Mouse (Mus musculus) embryonic facial prominence, embryonic 13.5 days (tissue): ENCODE results near the gene Sbk2. TPM values are rescaled to one million over a fixed set of nuclear protein-coding genes. Genes with fewer than 3 reads are reported as not detected.

Experiments
- ATAC-seq: fragments of 200-750 bp; cut with Nextera tagmentation; 2 replicates; pipeline ENCODE4 v1.8.0; 2017; ENCODE audit warnings: low read depth; ENCODE audit not compliant: insufficient number of reproducible peaks, insufficient read depth, low FRiP score, low TSS enrichment
- H3K27ac ChIP-seq: fragments of 300-500 bp; sonication (generic); 2 replicates; pipeline ENCODE4 v1.5.1; 2015; ENCODE audit warnings: moderate library complexity, mild to moderate bottlenecking, inconsistent platforms
- H3K27me3 ChIP-seq: fragments of 300-500 bp; sonication (generic); 2 replicates; pipeline ENCODE4 v1.6.1; 2015; ENCODE audit warnings: mild to moderate bottlenecking, inconsistent platforms
- H3K36me3 ChIP-seq: fragments of 300-500 bp; sonication (generic); 2 replicates; pipeline ENCODE4 v1.6.1; 2015; ENCODE audit warnings: mild to moderate bottlenecking, inconsistent platforms
- H3K4me1 ChIP-seq: fragments of 300-500 bp; sonication (generic); 2 replicates; pipeline ENCODE4 v1.6.1; 2015; ENCODE audit warnings: inconsistent platforms
- H3K4me2 ChIP-seq: fragments of 300-500 bp; sonication (generic); 2 replicates; pipeline ENCODE4 v1.6.1; 2015; ENCODE audit warnings: moderate library complexity, mild to moderate bottlenecking, inconsistent platforms
- H3K4me3 ChIP-seq: fragments of 300-500 bp; sonication (generic); 2 replicates; pipeline ENCODE4 v1.5.1; 2015; ENCODE audit warnings: mild to moderate bottlenecking, inconsistent platforms
- H3K9ac ChIP-seq: fragments of 300-500 bp; sonication (generic); 2 replicates; pipeline ENCODE4 v1.6.1; 2015; ENCODE audit warnings: mild to moderate bottlenecking, inconsistent platforms
- H3K9me3 ChIP-seq: fragments of 300-500 bp; sonication (generic); 2 replicates; pipeline ENCODE4 v1.6.1; 2016; ENCODE audit warnings: inconsistent platforms
- WGBS: fragments of 180-500 bp; shearing (Covaris S2); methylation state at CpG from one replicate; pipeline ENCODE4 v1.1.7; 2015; ENCODE audit warnings: mixed read lengths; 5-methylcytosine and 5-hydroxymethylcytosine counted together
- polyA plus RNA-seq: library from polyadenylated mRNA; unstranded; fragments of >200 nt; fragmentation: Nextera tagmentation; extraction: Ambion mirVana; gene quantifications from 2 replicates; pipeline ENCODE4 v1.2.1, GENCODE M21; 2015

The Sbk2 gene
- polyA plus RNA-seq, 1 experiment from 2014 or later, result not detected

GRCm38 (mm10) chr7:4948386-4948785 is 15.8 kb downstream of the Sbk2 start:
- Histone ChIP-seq H3K4me1 (no peaks in the 10 kb centered on the region), H3K27ac (no peak overlapping the region), H3K9ac (no peak overlapping the region), H3K4me2 (no peak overlapping the region), H3K9me3 (no peaks in the 10 kb centered on the region), H3K4me3 (no peak overlapping the region), H3K36me3 (no peaks in the 10 kb centered on the region), H3K27me3 (no peaks in the 10 kb centered on the region)
- ATAC-seq, result no peak
- WGBS, result 77% methylated on average over 6 of the region's 6 CpGs

DNA sequence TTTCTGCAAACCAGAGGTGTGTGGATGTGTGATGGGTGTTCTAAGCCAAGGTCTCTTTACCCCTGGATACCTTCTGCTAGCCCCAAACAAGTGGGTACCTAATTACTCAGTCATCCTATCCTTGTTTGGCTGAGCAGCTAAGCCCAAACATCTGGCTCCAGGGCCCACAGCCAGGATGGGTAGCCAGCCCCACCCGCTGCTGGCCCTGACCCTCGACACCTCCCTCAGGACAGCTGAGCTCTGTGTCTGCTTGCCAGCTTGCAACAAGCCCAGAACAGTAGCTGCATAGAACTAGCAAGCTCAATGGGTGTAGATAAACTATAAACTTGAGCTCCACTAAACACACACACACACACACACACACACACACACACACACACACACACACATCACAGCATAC is 16.4 kb downstream of the Sbk2 start:
- no peaks in the 10 kb centered on the region for H3K4me1 ChIP-seq
- no peak for ATAC-seq
- WGBS, result 33% methylated on average over 2 of the region's 2 CpGs

DNA sequence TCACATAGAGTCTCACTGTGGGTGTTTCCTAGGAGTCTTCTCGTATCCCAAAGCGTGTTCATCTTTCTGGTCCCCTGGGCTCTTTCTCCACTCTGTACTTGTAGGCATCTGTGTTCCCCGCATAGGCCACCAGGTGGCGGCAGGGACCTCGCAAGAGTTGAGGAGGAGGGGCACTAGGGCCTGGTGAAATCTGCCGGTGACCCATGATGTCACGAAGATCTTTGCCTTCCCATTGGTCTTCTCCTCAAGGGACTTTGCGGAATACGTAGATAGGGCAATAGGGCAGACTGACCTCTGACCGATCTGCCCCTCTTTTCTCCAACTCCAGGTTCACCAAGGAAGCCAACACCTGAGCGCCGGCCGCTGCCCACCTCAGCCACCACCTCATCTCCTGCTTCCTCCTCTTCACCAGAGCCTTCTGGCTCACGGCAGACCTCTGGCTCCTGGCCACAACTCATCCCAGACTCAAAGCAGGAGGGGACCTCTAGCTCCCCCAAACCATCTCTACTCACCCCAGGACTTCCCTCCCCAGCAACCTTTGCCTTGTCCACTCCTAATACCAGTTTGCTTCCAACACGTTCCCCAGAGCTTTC is 20.9 kb downstream of the Sbk2 start:
- Histone ChIP-seq H3K4me2 (peak overlapping the region; percentile 53), H3K36me3 (no peaks in the 10 kb centered on the region), H3K9ac (no peak overlapping the region), H3K27ac (no peak overlapping the region), H3K4me3 (peak overlapping the region; percentile 30), H3K27me3 (no peaks in the 10 kb centered on the region), H3K4me1 (no peaks in the 10 kb centered on the region), H3K9me3 (no peaks in the 10 kb centered on the region)
- WGBS, result 18% methylated on average over 15 of the region's 15 CpGs
- peak; percentile 59; the same call in 1 of the 2 replicates for ATAC-seq

More for the DNA sequence above, 16.4 kb downstream of the Sbk2 start:
- Histone ChIP-seq H3K27me3 (no peaks in the 10 kb centered on the region), H3K27ac (no peak overlapping the region), H3K4me2 (no peak overlapping the region), H3K4me3 (no peak overlapping the region), H3K9me3 (no peaks in the 10 kb centered on the region), H3K36me3 (no peaks in the 10 kb centered on the region), H3K9ac (no peak overlapping the region)

DNA sequence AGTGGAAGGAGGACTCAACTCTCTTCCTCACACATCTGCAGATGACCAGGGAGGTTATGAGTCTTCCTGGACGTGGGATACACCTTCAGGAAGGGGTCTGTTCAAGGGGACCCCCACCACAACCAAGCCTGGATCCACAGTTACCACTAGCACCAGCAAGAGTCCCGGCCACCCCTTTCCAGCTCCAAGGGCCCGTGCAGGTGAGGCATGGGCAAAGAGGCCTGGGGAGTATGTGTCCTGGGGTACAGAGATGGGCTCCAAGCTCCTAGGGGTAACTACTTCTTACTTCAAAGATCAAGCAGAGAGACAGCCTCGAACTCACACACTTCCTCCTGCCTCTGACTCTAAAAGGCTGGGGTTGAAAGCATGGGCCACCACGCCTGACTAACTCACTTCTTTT is 21.5 kb downstream of the Sbk2 start:
- Histone ChIP-seq H3K36me3 (no peaks in the 10 kb centered on the region), H3K9me3 (no peaks in the 10 kb centered on the region), H3K4me2 (no peak overlapping the region), H3K4me3 (no peak overlapping the region), H3K9ac (no peak overlapping the region), H3K27ac (no peak overlapping the region), H3K27me3 (no peaks in the 10 kb centered on the region), H3K4me1 (no peaks in the 10 kb centered on the region)
- 58% methylated on average over 5 of the region's 5 CpGs for whole genome bisulfite sequencing
- no peak for ATAC-seq

DNA sequence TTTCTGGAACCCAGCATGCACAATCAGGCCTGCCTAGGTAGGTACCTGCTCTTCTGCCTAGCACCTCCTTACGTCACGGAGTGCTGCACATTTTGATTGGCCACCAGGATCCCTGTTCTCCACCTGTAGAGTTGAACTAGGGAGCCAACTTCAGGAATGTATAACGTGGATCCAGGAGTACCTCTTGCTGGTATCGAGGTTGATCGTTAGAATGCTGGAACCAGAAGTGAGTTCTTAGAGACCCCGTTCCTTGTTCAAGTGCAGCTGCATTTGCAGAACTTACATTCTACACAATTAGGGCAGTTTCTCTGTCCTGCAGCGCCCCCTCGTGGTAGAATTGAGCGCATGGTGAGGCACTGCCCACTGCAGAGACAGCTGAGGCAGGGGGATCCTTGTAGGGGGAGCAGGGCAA is 24.1 kb downstream of the Sbk2 start:
- no peak overlapping the region for H3K9ac ChIP-seq
- no peak overlapping the region for H3K27ac ChIP-seq
- ATAC-seq, result no peak
- WGBS, result 17% methylated on average over 9 of the region's 9 CpGs
- H3K36me3 ChIP-seq, result no peaks in the 10 kb centered on the region
- H3K27me3 ChIP-seq, result no peaks in the 10 kb centered on the region
- no peak overlapping the region for H3K4me3 ChIP-seq
- no peak overlapping the region for H3K4me2 ChIP-seq
- no peaks in the 10 kb centered on the region for H3K9me3 ChIP-seq
- no peaks in the 10 kb centered on the region for H3K4me1 ChIP-seq

DNA sequence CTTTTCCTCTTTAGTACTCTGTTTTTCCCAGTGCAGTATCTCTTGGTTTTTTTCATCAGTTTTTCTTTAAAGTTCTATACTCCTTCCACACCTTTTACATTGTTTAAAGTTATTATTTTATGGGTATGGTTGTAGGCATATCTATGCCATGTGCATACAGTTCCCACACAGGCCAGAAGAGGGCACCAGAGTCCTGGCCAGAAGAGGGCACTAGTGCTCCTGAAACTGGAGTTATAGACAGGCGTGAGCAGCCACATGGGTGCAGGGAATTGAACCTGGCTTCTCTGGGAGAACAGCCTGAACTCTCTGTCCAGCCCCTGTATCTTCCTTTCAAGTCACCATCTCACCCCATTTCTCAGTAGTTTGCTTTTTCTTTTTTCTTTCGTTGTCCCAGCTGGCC is 25.8 kb downstream of the Sbk2 start:
- 38% methylated on average over 2 of the region's 2 CpGs for WGBS
- Histone ChIP-seq H3K4me1 (no peaks in the 10 kb centered on the region), H3K4me3 (no peak overlapping the region), H3K36me3 (no peaks in the 10 kb centered on the region), H3K4me2 (no peak overlapping the region), H3K9me3 (no peaks in the 10 kb centered on the region), H3K27ac (no peak overlapping the region), H3K9ac (no peak overlapping the region), H3K27me3 (no peaks in the 10 kb centered on the region)
- ATAC-seq, result no peak

DNA sequence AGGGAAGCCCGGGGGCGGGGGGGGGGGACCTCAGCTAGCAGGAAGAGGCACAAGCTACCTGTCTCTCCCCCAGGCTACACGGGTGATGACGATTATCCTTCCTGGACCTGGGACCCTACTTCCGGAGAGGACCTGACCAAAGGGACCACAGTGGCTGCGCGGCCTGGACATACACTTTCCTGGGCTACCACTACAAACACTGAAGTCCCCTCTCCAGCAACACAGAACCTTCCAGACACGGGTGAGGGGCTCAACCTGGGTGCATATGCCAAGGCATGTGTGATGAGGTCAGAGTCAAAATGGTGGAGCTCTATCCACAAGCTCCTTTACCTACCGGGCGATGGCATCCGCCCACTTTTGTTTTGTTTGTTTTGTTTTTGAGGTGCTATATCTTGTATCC is 26.8 kb downstream of the Sbk2 start:
- 73% methylated on average over 11 of the region's 11 CpGs for WGBS
- no peak overlapping the region for H3K4me3 ChIP-seq
- no peak overlapping the region for H3K27ac ChIP-seq
- no peaks in the 10 kb centered on the region for H3K4me1 ChIP-seq
- no peak overlapping the region for H3K9ac ChIP-seq
- no peaks in the 10 kb centered on the region for H3K36me3 ChIP-seq
- no peaks in the 10 kb centered on the region for H3K9me3 ChIP-seq
- no peak overlapping the region for H3K4me2 ChIP-seq
- H3K27me3 ChIP-seq, result no peaks in the 10 kb centered on the region
- ATAC-seq, result no peak

GRCm38 (mm10) chr7:4936832-4937231 is 27.4 kb downstream of the Sbk2 start:
- H3K27me3 ChIP-seq, result no peaks in the 10 kb centered on the region
- no peaks in the 10 kb centered on the region for H3K9me3 ChIP-seq
- no peak overlapping the region for H3K4me3 ChIP-seq
- H3K4me2 ChIP-seq, result no peak overlapping the region
- no peaks in the 10 kb centered on the region for H3K4me1 ChIP-seq
- ATAC-seq, result no peak
- WGBS, result 77% methylated on average over 10 of the region's 10 CpGs
- no peaks in the 10 kb centered on the region for H3K36me3 ChIP-seq
- H3K27ac ChIP-seq, result no peak overlapping the region
- H3K9ac ChIP-seq, result no peak overlapping the region

DNA sequence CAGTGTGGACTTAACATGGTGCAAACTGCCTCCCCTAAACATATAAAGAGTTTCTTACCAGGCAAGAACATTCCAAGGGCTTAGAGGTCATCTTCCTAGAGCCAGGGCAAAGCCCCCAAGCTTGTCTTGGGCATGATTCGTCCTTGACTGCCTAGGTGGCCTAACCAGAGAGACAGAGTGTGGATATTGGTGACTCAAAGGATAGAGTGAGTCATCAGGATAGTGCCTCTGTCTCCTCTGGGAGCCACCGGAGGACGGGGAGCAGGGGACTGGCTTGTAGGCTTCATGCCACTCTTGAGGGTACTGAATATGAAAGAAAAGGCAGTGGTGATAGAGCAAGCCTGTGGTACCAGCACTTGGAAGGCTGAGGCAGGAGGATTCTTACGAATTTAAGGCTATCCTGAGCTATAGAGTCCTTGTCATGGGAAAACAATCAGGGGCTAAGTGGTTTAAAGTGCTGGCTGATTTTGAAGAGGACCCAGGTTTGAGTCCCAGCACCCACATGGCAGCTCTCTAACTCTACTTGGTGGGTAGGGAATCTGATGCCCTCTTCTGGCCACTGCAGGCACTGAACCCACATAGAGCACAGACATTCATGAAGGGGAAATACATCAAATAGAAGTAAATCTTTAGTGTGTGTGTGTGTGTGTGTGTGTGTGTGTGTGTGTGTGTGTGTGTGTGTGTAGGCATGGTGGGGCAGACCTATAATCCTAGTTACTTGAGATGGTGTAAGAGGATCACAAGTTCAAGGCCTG is 29.9 kb downstream of the Sbk2 start:
- Histone ChIP-seq H3K4me3 (no peak overlapping the region), H3K9me3 (no peaks in the 10 kb centered on the region), H3K27me3 (no peaks in the 10 kb centered on the region), H3K4me2 (no peak overlapping the region), H3K4me1 (no peaks in the 10 kb centered on the region), H3K27ac (no peak overlapping the region), H3K36me3 (no peaks in the 10 kb centered on the region), H3K9ac (no peak overlapping the region)
- ATAC-seq, result no peak
- WGBS, result 80% methylated on average over 4 of the region's 4 CpGs

DNA sequence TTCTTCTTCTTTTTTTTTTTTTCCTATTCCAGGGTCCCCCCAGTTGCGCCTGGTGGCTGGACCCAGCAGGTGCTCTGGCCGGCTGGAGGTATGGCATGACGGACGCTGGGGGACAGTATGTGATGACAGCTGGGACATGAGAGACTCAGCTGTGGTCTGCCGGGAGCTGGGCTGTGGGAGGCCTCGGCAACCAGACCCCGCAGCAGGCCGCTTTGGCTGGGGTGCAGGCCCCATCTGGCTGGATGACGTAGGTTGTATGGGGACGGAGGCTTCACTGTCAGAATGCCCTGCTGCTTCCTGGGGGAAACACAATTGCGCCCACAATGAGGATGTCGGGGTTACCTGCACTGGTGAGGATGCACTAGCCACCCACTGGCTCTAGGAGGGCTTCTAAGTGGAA is 31.1 kb downstream of the Sbk2 start:
- whole genome bisulfite sequencing, result 78% methylated on average over 12 of the region's 12 CpGs
- Histone ChIP-seq H3K36me3 (no peaks in the 10 kb centered on the region), H3K4me1 (no peaks in the 10 kb centered on the region), H3K9me3 (no peaks in the 10 kb centered on the region), H3K4me2 (no peak overlapping the region), H3K27ac (no peak overlapping the region), H3K9ac (no peak overlapping the region; the same call in 1 of the 2 replicates), H3K27me3 (no peaks in the 10 kb centered on the region), H3K4me3 (no peak overlapping the region)
- ATAC-seq, result no peak

GRCm38 (mm10) chr7:4928323-4928722 is 35.9 kb downstream of the Sbk2 start:
- H3K9me3 ChIP-seq, result no peaks in the 10 kb centered on the region
- no peak overlapping the region for H3K27ac ChIP-seq
- no peak overlapping the region for H3K9ac ChIP-seq
- WGBS, result 86% methylated on average over 17 of the region's 17 CpGs
- H3K27me3 ChIP-seq, result no peaks in the 10 kb centered on the region
- H3K36me3 ChIP-seq, result no peaks in the 10 kb centered on the region
- no peak overlapping the region for H3K4me3 ChIP-seq
- ATAC-seq, result no peak
- no peak overlapping the region for H3K4me2 ChIP-seq
- H3K4me1 ChIP-seq, result peaks cover 33% of the 10 kb centered on the region

DNA sequence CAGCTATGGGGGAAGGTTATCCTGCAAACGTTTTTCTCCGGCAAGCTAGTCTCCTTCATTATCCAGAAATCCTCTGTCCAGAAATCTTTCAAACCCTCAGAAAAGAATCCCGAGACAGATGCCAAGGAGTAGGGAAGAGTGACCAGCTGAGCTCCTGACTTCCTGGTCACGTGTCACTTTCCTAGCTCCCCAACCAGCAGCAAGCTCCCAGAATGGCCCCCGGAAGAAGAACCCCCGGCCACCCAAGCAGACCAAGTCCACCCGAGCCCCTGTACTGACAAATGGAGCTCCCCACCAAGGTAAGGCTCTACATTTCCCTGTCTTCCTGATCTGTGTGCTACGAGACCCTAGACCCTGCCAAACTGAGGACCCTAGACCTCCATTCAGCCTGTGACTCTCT is 36.5 kb downstream of the Sbk2 start:
- no peak overlapping the region for H3K4me2 ChIP-seq
- no peaks in the 10 kb centered on the region for H3K27me3 ChIP-seq
- H3K4me1 ChIP-seq, result peaks cover 39% of the 10 kb centered on the region
- no peak for ATAC-seq
- no peak overlapping the region for H3K9ac ChIP-seq
- H3K9me3 ChIP-seq, result no peaks in the 10 kb centered on the region
- H3K4me3 ChIP-seq, result no peak overlapping the region
- WGBS, result 61% methylated on average over 8 of the region's 8 CpGs
- no peaks in the 10 kb centered on the region for H3K36me3 ChIP-seq
- no peak overlapping the region for H3K27ac ChIP-seq
